Mouse (Mus musculus): ENCODE results near the gene Exoc6.
"Not testable (repeated sequence)": the region's sequence is repeated elsewhere in the genome, so short reads cannot be mapped to it uniquely, and the experiment has no call there.

Gene Exoc6

GRCm38 (mm10) chr19:37536426-37536825, 13.8 kb upstream of the Exoc6 start:
- in situ Hi-C loops (cut with MboI, MseI): loop anchor here in 1 of 2 experiments (25.0 kb wide), 1 partner anchor 999 kb away; no protein-coding TSS in a partner anchor

- in situ Hi-C loops (cut with MboI, MseI): loop anchor here in 1 of 2 experiments (25.0 kb wide), 1 partner anchor 1000 kb away; no protein-coding TSS in a partner anchor
Observed at GRCm38 (mm10) chr19:37537717-37538116, 12.5 kb upstream of the Exoc6 start.

GRCm38 (mm10) chr19:37540201-37540600, 10.0 kb upstream of the Exoc6 start:
- in situ Hi-C loops (cut with MboI, MseI): loop anchor here in 1 of 2 experiments (25.0 kb wide), 1 partner anchor 1003 kb away; no protein-coding TSS in a partner anchor

- in situ Hi-C loops (cut with MboI, MseI): loop anchor here in 1 of 2 experiments (25.0 kb wide), 1 partner anchor 1006 kb away; no protein-coding TSS in a partner anchor
Observed at GRCm38 (mm10) chr19:37543537-37544326, 6.5 kb upstream of the Exoc6 start.

GRCm38 (mm10) chr19:37544476-37544875, 5.7 kb upstream of the Exoc6 start:
- in situ Hi-C loops (cut with MboI, MseI): loop anchor here in 1 of 2 experiments (25.0 kb wide), 1 partner anchor 1007 kb away; no protein-coding TSS in a partner anchor

- in situ Hi-C loops (cut with MboI, MseI): loop anchor here in 1 of 2 experiments (25.0 kb wide), 1 partner anchor 1008 kb away; no protein-coding TSS in a partner anchor
Observed at GRCm38 (mm10) chr19:37545231-37545630, 5.0 kb upstream of the Exoc6 start.

GRCm38 (mm10) chr19:37545725-37546124, 4.5 kb upstream of the Exoc6 start:
- in situ Hi-C loops (cut with MboI, MseI): loop anchor here in 1 of 2 experiments (25.0 kb wide), 1 partner anchor 1008 kb away; no protein-coding TSS in a partner anchor

- in situ Hi-C loops (cut with MboI, MseI): loop anchor here in 1 of 2 experiments (25.0 kb wide), 1 partner anchor 1009 kb away; no protein-coding TSS in a partner anchor
Observed at GRCm38 (mm10) chr19:37546776-37547175, 3.4 kb upstream of the Exoc6 start.

GRCm38 (mm10) chr19:37551040-37551566, 885 bp downstream of the Exoc6 start:
- in situ Hi-C loops (cut with MboI, MseI): no loop called here

- in situ Hi-C loops (cut with MboI, MseI): no loop called here
Observed at GRCm38 (mm10) chr19:37553376-37554265, 3.4 kb downstream of the Exoc6 start.

GRCm38 (mm10) chr19:37554266-37554650, 4.0 kb downstream of the Exoc6 start:
- in situ Hi-C loops (cut with MboI, MseI): not testable (repeated sequence)

- in situ Hi-C loops (cut with MboI, MseI): no loop called here
Observed at GRCm38 (mm10) chr19:37555863-37556566, 5.8 kb downstream of the Exoc6 start.

- in situ Hi-C loops (cut with MboI, MseI): no loop called here
Observed at GRCm38 (mm10) chr19:37557898-37558297, 7.7 kb downstream of the Exoc6 start.

GRCm38 (mm10) chr19:37559286-37560079, 9.3 kb downstream of the Exoc6 start:
- in situ Hi-C loops (cut with MboI, MseI): no loop called here

- in situ Hi-C loops (cut with MboI, MseI): no loop called here
Observed at GRCm38 (mm10) chr19:37560080-37560427, 9.8 kb downstream of the Exoc6 start.

- in situ Hi-C loops (cut with MboI, MseI): no loop called here
Observed at GRCm38 (mm10) chr19:37561106-37561892, 11.1 kb downstream of the Exoc6 start.

- in situ Hi-C loops (cut with MboI, MseI): no loop called here
Observed at GRCm38 (mm10) chr19:37563763-37564162, 13.5 kb downstream of the Exoc6 start.

GRCm38 (mm10) chr19:37565806-37566205, 15.6 kb downstream of the Exoc6 start:
- in situ Hi-C loops (cut with MboI, MseI): loop anchor here in 1 of 2 experiments (5.0 kb wide), 1 partner anchor 34 kb away; no protein-coding TSS in a partner anchor

- in situ Hi-C loops (cut with MboI, MseI): loop anchor here in 1 of 2 experiments (5.0 kb wide), 1 partner anchor 37 kb away; no protein-coding TSS in a partner anchor
Observed at GRCm38 (mm10) chr19:37569186-37569754, 19.1 kb downstream of the Exoc6 start.

All from T-helper 17 cell (primary cell).